Mouse (Mus musculus) megakaryocyte progenitor cell, adult 5-6 weeks (primary cell): Measurements from ENCODE around the gene Ccdc7a. TPM values are rescaled to one million over a fixed set of nuclear protein-coding genes. Genes with fewer than 3 reads are reported as not detected.
A peak's percentile ranks its signal among the peaks of the same experiment; 100 is the strongest.
"Not testable (repeated sequence)": the region's sequence is repeated elsewhere in the genome, so short reads cannot be mapped to it uniquely, and the experiment has no call there.

ENCODE experiments used
- ATAC-seq: replicated peaks from 2 replicates; pipeline ENCODE4 v1.8.0; 2016; ENCODE audit warnings: mild to moderate bottlenecking, moderate TSS enrichment, inconsistent platforms; ENCODE audit not compliant: poor library complexity
- total RNA-seq, 2 experiments: library from RNA; stranded (forward) in 1 of 2; stranded (reverse) in 1 of 2; fragments of 157-497, 149-512 nt in 1 of 2; fragments of 200-1000 nt in 1 of 2; gene quantifications; 2 replicates each; pipeline versions ENCODE4 v1.2.3 to v1.2.4; 2015 to 2017

The Ccdc7a gene
- total RNA-seq (2015), result 0.22 TPM in 1 of 2 replicates, not detected in the other
- total RNA-seq (2017), result not detected in 2 replicates

DNA sequence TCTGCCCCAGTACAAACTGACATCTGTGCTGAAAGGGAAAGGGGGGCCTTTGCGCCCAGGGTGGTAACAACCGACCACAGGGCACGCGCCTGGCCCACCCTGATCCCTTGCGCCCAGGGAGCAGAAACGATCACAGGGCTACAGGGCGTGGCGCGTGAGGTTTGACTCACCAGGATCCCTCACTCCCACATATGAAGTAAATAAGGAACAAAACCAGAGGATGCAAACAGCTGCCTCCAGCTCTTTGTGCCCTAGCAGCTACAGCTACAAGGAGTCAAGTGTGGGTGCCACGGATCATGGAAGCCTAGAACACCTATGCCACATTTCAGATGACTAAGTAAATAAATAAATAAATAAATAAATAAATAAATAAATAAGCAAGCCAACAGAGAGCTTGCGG lies at the start of gene Ccdc7a:
Gene Ccdc7a (minus strand): TSS at position 101 of the 400 bp plus-strand sequence.
- ATAC-seq, result not testable (repeated sequence)

DNA sequence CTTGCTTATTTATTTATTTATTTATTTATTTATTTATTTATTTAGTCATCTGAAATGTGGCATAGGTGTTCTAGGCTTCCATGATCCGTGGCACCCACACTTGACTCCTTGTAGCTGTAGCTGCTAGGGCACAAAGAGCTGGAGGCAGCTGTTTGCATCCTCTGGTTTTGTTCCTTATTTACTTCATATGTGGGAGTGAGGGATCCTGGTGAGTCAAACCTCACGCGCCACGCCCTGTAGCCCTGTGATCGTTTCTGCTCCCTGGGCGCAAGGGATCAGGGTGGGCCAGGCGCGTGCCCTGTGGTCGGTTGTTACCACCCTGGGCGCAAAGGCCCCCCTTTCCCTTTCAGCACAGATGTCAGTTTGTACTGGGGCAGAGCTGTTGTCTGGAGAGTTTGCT lies 1.5 kb upstream of the Ccdc7a start, which contains the start of gene Ccdc7b:
Gene Ccdc7b (plus strand): TSS at position 301 of the 400 bp plus-strand sequence.
- ATAC-seq, result not testable (repeated sequence)

DNA sequence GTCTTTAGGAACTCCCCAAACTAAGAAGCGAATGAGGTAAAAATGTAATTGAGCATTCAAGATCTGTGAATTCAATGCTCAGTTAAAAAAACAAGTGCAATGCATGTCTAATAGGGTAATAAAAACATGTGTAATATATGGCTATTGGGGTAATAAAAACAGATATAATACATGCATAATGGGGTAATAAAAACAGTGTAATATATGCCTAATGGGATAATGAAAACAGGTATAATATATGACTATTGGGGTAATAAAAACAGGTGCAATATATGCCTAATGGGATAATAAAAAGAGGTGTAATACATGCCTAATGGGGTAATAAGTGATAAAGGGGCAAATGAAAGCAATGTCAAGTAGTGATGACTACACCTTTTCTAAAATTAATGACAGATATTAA lies 73.9 kb downstream of the Ccdc7a start:
- ATAC-seq, result no peak

DNA sequence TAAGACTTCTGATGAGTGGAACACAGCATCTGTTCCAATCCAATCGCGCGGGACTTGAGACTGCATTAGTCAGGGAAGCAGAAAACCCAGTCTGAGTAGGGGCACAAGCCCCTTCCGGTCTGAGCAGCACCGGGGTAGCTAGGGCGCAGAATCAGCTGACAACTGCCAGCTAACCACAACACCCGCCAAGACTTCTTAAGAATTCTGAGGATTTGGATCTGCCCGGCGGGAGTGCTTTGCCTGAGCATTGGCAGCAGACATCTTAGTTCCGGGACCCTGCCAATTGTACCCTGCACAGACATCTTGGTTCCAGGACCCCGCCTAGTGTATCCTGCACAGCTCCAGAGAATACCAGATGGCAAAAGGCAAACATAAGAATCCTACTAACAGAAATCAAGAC lies 116.4 kb downstream of the Ccdc7a start:
- ATAC-seq, result not testable (repeated sequence)

DNA sequence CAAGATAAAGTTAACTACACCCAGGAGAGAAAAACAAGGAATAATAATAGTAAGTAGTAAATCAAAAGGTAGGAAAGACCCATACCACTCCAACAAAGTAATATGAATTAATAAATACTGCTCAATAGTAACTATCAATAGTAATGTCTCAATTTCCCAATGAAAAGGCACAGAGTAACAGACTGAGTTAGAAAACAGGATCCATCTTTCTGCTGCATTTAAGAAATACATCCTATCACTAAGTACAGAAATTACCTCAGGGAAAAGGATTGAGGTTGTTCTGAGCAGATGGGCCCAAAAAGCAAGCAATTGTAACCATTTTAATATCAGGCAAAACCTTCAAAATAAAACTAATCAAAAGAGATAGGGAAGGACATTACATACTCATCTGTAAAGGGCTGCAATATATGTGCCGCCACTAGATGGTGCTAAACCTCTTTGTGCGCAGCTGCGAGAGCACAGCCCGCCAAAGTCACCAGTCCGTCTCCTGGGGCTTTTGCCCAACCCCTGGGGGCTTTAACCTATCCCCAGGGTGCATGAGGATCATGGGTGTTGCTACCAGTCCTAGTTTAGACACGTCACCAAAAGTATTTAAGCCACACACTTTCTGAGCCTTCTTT lies 124.2 kb downstream of the Ccdc7a start:
- ATAC-seq, result peak; percentile 61; the same call in 1 of the 2 replicates

DNA sequence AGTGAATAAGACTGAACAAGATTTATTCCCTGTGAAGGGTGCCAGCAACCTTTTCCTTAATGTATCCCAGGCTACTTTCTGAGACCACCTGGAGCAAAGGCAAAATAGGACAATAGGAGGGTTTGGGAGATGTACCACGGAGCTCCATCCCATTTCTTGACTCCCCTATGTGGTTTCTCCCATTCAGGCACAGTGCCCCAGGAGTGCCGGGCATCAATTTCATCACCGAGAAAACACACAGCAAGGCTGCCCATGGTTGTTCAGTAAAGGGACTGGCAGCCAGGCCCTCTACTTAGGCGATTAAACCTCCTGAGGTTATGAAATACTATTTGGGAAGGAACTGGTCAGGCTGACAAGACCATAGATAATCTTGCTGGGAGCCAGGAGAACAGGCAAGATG lies 131.9 kb downstream of the Ccdc7a start:
- no peak for ATAC-seq

DNA sequence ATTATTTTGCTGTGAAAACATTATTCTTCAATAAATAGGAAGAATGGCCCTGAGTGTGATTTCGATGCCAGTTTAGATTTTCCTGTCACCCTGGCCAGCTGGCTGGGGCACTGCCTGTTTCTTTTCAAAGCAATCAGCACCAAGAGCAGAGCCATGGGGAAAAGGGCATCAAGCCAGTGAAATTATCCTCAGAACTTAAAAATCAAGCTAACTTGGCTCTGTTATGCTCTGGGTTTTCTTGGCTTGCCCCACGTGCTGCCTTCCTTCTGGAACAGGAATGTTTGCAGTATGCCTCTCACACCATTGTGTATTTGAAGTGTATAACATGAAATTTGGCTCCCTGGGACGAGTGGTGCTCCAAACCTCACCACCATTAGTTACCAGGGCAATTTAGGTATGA lies 182.6 kb downstream of the Ccdc7a start:
- no peak for ATAC-seq

DNA sequence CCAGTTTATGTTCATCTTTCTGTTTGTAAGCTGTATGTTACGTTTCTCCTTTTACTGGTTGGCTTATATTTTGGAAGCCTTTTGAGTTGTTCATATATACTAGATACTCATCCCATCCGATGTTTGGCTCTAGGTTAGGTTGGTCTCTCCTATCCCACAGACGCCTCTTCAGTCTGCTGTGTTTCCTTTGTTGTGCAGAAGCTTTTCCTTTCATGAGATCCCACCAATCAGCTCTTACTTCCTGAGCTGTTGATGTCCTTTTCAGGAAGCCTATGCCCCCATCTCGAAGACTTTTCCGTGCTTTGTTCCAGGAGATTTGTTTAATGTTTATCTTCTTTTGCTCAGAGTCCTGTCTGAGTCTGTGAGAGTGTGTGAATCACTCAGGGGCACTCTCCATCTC lies 221.6 kb downstream of the Ccdc7a start:
- ATAC-seq, result no peak

DNA sequence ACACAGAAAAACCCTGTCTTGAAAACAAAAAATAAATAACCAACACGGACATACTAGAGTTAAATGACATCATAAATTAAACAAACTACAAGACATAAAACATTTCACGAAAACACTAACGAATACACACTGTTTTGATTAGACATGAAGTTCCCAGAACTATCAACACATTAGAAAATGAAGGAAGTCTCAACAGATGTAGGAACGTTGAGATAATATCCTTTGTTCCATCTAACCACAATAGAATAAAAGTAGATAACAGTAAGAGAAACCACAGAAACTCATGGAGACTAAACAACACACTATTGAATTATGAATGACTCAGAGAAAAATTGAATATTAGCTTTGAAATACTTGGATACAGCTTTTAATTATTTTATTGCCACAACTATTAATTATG lies 252.8 kb downstream of the Ccdc7a start:
- no peak for ATAC-seq

DNA sequence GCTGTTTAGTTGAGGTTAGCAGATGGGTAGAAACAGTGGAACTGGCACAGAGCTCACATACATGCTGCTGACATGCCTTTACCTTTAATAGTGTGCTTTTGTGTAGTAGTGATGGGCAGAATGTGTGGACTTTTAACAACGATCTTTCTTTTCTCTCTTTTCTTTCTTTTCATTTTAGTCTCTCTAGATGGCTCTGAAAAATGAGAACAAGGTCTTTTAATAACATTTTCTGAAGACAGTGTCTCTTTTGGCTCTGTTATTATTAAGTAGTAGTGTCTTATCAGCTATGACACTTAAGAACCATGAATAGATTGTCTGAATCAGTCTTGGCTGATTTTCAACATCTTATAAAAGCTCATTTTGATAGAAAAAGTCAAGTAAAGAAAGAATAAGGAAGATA lies 266.7 kb downstream of the Ccdc7a start, which contains the start of gene Gm3952:
Gene Gm3952 (minus strand): TSS at position 101 of the 400 bp plus-strand sequence.
- no peak for ATAC-seq

DNA sequence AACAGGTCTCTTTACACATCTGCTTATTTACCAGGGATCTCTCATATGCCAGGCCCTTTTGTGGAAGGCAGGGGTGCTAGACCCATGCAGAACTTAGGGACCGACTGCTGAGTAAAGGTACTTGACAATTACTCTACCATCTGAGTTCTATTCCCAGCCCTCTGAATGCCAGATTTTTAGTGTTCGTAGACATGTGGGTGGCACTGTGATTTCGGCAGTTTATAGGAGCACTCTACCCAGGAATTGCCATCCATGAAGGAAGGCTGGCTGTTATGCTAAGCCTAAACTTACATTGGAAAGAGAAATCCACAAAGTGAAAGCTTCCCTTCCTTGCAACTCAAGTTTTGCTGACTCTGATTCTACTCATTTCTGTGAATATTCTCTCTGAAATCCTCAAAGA lies 329.6 kb downstream of the Ccdc7a start:
- ATAC-seq, result no peak

DNA sequence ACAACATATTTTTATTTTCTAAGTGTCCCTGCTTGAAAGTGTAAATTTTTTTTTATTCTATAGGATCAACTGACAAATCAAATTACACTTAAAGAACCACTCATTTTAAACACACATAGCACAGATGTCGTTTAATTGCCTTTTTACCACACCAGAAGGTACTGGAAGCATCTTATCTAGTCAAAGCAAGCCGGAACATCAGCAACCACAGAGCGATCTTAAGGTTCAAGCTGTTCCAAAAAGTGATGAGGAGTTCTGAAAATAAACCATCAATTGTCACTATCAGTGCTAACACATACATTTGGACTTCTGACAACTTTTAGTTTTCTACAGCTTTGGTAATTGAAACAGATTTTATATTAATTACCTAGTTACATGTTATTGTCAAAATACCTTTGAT lies 331.2 kb downstream of the Ccdc7a start:
- ATAC-seq, result peak; percentile 83

DNA sequence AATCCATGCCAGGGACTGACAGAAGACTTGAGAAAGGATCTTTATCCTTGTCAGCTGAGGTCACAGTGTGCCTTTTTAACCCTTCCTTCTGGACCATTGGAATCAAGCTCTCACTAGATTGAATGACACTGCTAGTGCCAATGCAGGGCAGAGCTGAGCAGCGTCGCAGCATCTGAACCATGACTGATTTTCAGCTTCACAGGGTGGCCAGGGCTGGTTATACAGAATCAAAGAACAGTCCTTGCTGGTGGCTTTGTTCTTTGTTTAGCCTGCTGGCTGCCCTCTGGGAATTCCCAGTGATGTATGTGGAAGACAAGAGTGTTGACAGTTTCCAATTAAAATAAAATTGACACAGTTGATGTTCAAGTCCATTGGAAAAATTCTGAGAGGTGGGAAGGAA lies 333.1 kb downstream of the Ccdc7a start:
- ATAC-seq, result no peak

DNA sequence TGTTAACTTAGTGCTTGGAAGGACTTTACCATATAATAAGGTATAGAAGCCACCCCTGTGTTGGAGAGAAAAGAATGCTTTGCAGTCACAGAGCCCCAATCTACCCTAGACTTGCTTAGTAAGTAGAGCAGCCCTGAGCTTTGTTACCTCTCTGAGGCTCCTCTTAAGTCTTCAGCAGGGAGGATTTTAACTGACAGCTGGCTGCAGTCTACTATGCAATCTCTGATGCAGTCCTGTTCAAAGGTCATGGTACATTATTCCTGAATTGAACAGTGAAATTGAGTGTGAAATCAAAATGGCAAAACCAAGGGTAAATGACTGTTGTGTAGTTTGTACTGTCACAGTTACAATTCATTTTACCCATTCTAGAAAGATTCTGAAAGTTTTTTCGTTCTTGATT lies 338.1 kb downstream of the Ccdc7a start:
- ATAC-seq, result no peak

DNA sequence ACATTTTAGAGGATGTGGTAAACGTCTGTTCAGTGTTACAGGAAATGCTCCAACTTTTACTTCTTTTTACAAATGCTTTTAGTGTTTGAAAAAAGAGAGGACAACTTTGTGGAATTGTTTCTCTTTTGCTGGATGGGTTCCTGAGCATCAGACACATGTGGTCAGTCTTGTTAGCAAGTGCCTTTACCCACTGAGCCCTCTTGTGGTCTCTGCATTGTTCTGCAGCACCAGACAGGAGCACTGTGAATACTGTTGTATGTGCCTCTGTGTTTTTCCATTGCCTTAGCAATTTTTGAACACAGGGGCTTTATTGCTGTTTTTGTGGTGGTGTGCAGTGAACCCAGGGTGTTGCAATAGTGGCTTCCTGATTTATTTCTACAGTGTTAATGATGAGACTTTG lies 340.5 kb downstream of the Ccdc7a start:
- peak; percentile 89 for ATAC-seq

DNA sequence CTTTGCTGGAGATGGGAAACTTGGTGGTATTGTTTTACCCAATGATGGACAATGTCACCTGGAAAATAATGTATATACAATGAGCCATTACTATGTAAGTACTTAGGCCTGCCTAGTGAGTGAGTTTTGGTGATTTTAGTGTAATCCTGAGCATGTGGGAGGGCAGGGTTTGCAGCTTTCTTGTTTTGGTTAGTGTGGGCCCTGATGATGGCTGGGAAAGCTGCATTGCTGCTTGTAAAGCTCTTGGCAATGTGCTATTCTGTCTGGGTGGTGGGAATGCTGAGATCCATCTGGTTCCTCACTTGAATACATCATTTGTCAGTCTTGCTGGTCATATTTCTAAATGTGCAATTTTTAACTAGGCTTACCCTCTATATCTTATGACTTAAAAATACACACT lies 349.1 kb downstream of the Ccdc7a start:
- no peak for ATAC-seq

DNA sequence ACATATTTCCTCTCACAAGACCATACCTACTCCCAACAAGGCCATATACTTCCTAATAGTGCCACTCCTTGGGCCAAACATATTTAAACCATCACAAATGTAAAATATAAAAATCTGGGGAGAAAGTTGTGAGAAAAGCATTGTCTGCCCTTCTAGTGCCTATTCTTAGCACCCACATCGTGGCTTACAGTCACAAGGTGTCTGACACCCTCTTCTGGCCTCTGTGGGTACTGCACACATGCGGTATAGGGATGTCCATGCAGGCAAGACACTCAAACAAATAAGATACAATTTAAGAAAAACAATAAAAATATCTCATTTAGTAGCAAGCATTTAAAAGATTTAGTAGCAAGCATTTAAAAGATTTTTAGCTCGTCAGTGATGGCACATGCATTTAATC lies 356.1 kb downstream of the Ccdc7a start:
- peak; percentile 99 for ATAC-seq

DNA sequence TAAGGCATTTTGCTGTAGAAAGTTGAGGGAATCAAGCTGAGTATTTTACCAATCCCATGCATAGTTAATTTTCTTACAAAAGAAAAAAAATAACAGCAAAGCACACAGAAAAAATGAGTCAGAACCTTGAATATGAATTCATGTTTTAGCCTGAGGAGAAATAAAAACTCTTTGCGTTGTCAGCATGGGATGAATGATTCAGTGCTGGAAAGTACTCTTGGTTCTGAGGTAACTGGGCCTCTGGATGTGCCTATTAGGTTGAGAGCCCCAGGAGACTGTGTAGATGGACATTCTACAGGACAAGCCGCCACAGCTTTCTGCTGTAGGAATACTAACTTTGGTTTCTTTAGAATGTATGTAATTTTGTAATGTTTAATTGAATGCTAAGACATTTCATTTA lies 360.5 kb downstream of the Ccdc7a start:
- no peak for ATAC-seq

DNA sequence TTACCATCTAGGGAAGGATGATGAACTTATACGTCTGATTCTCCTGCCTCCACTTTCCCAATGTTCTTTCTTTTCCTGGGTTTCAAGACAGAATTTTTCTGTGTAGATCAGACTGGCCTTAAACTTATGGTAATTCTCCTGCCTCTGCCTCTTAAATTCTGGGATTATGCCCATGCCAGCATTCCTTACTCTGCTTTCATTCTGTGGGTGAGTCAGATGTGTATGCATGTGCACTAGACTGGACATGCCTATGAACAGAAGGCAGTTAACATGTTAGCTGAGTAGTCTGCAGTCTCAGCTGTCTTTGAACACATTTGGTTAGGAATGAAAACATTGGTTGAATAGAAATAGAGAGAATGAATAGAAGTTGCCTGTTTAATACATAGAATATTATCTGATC lies 360.9 kb downstream of the Ccdc7a start:
- no peak for ATAC-seq

DNA sequence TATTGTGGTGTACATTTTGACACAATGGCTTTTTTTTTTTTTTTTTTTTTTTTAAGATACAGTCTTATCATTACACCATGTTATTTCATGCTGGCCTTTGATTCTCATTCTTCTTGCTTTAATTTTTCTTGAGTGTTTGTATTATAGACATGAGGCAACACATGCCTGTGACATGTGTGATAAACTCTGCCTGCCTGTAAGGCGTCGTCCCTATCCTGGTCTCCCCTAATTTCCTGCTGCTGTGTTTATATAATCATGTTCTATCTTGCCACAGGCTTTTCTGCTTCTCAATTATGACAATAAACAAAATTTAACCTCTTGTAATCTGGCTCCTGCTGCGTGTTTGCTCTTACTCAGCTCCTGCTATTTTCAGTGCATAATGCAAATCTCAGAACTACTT lies 367.4 kb downstream of the Ccdc7a start:
- ATAC-seq, result no peak

DNA sequence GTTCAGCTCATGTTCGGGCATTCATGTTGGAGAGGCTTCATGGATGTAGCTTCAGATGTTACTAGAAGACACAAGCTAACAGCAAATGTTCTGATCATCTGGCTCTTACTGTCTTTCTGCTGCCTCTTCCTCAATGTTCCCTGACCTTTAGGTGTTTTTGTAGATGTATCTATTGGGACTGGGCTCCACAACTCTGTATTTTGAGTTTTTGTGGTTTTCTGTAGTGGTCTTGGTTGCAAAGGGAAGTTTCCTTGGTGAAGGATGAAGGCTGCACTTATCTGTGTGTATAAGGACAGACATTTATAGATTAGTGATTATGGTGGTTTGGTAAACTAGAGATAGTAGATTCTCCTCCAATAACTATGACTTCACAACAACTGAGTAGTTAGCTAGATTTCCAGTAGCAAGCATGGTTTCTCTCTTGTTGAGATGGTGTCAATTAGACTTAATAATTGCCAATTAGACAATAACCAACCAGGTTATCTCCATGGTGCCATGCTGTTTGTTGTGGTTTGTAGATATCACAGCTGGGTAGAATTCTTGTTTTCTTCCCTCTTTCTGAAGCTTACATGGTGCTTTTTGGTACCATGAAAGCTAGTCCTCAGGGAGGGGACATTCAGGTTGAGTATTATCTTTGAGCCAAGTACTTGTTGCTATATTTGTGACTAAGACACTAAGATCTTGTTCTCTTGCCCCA lies 368.5 kb downstream of the Ccdc7a start:
- ATAC-seq, result peak; percentile 43

DNA sequence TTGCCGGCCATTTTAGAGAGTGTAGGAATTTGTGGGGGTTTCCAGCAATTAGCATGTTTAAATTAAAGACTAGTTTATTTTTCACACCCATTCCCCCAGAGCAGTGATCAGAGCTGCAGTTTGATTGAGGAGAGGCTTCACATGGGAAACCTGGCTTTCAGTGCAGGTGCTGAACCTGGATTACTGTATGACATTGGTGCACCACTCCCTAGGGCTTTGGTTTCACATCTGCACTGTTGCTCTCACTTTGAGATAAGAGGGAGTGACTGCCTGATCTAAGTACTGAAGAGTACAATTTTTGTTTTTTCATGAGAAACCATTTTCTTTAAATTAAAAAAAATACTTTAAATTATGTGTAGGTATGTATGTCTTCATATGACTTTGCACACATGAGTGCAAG lies 375.3 kb downstream of the Ccdc7a start:
- no peak for ATAC-seq

DNA sequence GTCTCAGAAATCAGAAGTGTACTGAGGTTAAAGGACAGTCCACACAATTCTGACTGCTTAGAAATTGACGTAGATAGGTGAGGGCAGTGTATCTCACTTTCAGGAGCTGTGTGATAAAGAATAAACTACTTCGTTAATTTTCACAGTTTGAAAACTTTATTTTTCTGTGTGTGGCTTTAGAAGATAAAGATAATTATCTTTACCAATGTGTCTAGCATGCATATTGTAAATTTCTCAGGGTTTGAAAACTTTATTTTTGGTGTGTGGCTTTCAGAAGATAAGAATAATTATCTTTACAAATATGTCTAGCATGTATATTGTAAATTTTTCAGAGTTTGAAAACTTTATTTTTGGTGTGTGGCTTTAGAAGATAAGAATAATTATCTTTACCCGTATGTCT lies 376.6 kb downstream of the Ccdc7a start:
- peak; percentile 16 for ATAC-seq
